Mouse (Mus musculus): ENCODE results near the gene Usb1.
"Not testable (repeated sequence)": the region's sequence is repeated elsewhere in the genome, so short reads cannot be mapped to it uniquely, and the experiment has no call there.

Usb1 gene

GRCm38 (mm10) chr8:95376309-95376999 is 44.4 kb downstream of the Usb1 start:
- no peak for DNase-seq

GRCm38 (mm10) chr8:95377101-95377500 is 45.0 kb downstream of the Usb1 start:
- DNase-seq, result no peak

GRCm38 (mm10) chr8:95377863-95378291 is 45.8 kb downstream of the Usb1 start:
- DNase-seq, result no peak

GRCm38 (mm10) chr8:95378928-95379327 is 46.8 kb downstream of the Usb1 start:
- not testable (repeated sequence) for DNase-seq

DNA sequence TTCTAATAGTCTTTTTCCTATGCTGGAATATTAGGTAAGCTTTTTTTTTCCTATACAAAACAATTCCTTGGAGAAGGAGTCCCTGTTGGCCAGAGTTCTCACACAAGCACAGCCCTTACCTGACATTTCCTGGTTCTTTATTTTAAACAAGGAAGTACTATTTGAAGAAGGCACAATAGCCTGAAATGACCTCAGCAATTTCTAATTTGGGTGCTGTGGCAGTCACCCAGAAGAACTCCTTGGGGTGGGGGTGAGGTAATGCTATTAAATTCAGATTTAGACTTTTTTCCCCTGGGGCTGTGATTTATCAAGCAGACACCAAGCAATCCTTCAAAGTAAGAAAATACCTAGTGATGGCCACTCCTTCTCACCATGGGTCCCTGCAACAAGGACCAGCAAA is 48.9 kb downstream of the Usb1 start:
- DNase-seq, result no peak

GRCm38 (mm10) chr8:95381595-95381994 is 49.5 kb downstream of the Usb1 start:
- no peak for DNase-seq

- no peak for DNase-seq
These were observed 52.4 kb downstream of the Usb1 start for GRCm38 (mm10) chr8:95384501-95384900.

DNA sequence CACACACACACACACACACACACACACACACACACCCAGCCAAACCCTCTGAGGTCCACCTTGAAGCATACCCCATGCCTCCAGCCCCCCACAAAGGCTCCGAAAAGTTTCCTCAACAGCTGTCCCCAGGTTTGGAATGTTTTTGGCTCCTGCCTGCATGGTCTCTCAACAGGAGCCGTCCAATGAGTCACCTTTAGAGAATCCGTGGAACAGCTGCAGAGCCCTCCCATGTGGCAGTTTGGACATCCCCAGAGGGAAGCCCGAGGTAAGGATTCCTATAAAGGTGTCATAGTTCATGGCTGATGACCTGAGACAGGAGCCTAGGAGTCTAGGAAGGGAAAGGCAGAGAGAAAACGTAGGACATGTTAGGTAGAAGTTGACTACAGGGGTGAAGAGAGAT is 54.0 kb downstream of the Usb1 start:
- no peak for DNase-seq

DNA sequence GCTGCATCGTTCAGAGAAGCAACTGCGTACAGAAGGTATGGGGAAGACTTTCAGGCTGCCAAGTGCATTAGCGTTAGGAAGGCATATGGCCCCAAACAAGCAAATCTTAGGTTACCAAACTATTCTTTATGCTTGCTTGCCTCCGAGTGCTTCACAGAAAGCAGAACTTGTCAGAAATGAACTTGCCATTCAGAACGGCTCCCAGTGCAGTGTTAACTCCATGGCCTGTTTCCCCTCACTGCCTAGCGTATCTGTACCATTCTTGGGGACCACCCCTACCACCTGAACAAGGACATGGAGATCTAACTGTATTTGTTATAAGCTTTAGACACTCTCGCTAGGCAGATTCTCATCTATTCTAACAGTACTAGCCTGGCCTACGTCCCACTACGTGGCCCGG is 55.1 kb downstream of the Usb1 start:
- DNase-seq, result no peak

DNA sequence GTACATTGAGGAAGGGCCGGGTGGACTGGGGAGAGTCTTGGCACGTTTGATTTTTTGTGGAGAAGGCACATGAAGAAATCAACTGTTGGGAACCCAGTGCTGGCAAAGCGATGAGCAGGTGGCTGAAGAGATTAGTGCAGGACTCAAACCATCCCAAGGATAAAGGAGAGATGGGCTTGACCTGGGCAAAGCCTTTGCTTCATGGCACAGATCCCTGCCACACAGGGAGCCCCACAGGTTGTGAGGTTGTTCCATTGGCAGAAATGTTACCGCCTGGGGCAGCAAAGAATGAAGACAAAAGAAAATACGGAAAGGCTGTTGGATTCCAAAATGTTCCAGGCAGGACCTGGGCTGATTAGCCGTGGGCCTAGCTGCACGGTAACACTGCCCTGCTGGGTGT is 55.9 kb downstream of the Usb1 start:
- no peak for DNase-seq

- DNase-seq, result no peak
These were observed 58.2 kb downstream of the Usb1 start for GRCm38 (mm10) chr8:95390312-95390711.

- no peak for DNase-seq
These were observed 59.0 kb downstream of the Usb1 start for GRCm38 (mm10) chr8:95391101-95391500.

DNA sequence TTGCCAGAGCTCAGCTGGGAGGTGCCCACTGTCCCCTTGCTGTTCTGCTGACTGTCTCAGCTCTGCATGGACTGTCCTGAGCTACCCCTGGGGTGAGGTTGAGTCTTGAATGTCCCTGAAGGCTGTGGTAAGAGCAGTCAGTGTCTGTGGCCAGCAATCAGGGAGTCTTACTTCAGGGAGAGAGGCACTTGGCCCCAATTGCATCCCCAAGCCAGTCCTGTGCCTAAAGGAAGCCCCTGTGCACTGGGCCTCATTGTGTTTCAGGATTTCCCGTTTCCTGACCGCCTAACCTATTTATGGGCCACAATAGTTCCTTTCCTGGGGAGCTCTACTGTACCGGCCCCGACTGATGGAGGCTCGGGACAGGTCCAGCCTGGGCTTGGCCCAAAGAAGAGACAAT is 60.5 kb downstream of the Usb1 start:
- no peak for DNase-seq

DNA sequence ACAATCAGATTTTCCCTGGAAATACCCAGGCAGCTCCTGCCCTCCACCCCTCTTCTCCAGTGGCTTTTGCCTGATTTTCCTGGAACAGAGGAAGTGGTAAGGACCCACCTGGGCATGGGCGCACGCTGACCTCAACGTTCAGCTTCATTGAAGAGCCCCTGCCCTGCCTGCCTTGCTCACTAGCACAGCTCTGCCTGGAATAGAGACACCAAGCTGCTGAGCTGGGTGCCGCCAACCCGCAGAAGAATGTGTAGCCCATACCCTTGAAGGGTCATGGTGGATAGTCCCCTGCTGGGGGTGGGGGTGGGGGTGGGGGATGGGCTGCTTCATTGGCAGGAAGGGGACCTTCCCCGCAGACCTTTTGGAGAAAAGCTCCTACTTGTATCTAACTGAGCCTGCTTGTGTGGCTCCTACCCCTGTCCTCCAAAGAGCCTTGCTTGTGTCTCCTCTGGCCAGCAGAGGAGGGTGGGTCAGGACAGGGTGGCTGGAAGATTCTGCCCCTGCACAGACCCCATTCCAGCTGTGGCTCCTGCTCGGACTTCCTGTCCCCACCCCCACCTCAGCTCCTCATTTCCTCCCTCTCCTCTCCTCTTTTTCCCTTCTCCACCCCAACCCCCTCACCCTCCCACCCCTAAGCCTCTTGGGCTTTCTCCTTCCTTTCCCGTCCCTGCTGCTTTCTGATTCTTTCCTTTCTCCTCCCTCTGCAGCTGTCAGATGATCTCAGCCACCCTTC is 63.3 kb downstream of the Usb1 start:
- no peak for DNase-seq

DNA sequence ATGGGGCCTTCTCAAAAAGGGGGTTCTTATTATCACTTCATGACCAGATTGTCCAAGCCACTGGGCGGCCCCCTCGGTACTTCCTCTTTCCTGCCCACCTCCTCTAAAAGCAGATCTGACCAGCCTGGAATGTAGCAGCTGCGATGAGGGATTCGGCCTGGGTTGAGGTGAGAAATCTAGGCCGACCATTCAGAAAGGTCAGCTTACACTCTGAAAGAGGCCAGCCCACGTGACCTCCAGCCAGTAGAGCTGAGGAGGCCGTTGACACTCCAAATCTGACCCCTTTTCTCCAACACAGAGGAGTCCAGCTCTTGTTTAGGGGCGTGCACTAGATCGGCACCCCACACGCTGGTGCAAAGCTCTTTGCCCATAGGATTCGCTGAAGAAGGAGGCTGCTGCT is 64.7 kb downstream of the Usb1 start:
- DNase-seq, result no peak

Data from spleen, adult 18-20 months (tissue).